Mouse (Mus musculus): ENCODE measurements around the gene Rdx. TPM values are rescaled to one million over a fixed set of nuclear protein-coding genes. Genes with fewer than 3 reads are reported as not detected.

Gene Rdx
- polyA plus RNA-seq, 1 experiment: 59.2 TPM

DNA sequence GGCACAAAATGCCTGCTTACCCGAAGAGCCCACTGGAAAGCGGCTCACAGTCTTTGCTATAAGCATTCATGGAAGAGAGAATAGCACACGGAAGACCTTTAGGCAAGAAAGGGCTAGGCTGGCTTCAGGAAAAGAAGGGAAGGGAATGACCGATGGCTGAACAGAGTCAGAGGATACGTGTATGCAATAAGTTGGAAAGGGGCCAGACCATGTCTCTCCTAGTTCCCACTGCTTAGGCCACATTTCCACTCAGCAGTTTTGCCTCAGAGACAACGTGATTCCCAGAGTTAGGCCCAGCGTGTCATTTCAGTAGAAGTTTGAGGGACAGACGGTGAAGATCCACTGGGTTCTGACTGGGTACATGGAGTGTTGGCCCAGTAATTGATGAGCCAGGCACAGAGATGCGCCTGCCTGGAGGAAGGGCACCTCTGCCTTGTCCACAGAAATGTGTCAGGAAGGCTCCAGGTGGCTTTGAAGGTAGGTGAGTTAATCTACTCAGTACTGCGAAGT lies 47.6 kb downstream of the Rdx start:
- no peak for DNase-seq (ENCODE audit: low read depth)
- no peak for TF ChIP-seq POLR2A (IDR thresholded peaks at IDR 0.05; ENCODE audit: borderline replicate concordance, extremely low read depth, insufficient read depth, insufficient read length, poor library complexity, severe bottlenecking)
- TF ChIP-seq CTCF (IDR thresholded peaks at IDR 0.05; ENCODE audit: borderline replicate concordance, extremely low read depth, insufficient read depth, insufficient read length): no peak

DNA sequence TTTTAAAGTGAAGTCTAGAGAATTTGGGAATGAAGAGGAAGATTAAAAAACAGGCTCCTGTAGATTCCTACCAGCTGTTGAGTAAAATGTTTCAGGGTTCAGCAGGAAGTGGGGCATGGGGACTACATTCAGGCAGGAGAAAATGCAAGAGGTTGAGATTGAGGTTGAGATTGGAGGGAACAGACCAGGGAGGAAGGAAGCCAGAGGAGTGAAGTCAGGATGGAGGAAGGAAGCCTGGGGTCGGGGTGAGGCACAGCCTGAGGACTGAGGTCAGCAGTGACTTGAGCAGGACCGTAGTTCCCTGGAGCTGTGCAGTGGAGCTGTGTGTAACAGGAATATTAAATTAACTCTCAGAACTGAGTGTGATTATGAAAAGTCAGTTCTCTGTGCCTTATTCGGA lies 48.7 kb downstream of the Rdx start:
- no peak for DNase-seq (ENCODE audit: low read depth)
- TF ChIP-seq CTCF (IDR thresholded peaks at IDR 0.05; ENCODE audit: borderline replicate concordance, extremely low read depth, insufficient read depth, insufficient read length): no peak
- TF ChIP-seq POLR2A (IDR thresholded peaks at IDR 0.05; ENCODE audit: borderline replicate concordance, extremely low read depth, insufficient read depth, insufficient read length, poor library complexity, severe bottlenecking): no peak

DNA sequence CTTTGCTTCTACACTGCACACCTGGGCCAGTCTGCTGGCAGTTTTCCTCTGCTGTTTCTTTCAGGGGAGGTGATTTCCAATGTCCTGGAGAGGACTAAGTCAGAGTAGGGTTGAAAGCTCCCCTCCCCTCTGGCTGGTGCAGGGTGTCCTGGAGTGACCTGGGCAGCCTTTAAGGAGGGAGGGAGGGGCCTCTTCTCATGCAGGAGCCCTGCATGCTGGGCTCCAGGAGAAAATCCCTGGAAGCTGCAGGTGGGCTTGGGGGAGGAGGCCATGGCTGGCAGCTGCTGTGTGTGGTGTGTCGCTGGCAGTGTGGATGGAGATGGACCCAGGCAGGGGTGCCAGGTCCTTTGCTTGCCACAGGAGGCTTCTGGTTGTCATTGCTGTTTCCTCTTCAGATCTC lies 50.4 kb downstream of the Rdx start:
- TF ChIP-seq CTCF (IDR thresholded peaks at IDR 0.05; ENCODE audit: borderline replicate concordance, extremely low read depth, insufficient read depth, insufficient read length) (no peak), POLR2A (IDR thresholded peaks at IDR 0.05; ENCODE audit: borderline replicate concordance, extremely low read depth, insufficient read depth, insufficient read length, poor library complexity, severe bottlenecking) (no peak)

DNA sequence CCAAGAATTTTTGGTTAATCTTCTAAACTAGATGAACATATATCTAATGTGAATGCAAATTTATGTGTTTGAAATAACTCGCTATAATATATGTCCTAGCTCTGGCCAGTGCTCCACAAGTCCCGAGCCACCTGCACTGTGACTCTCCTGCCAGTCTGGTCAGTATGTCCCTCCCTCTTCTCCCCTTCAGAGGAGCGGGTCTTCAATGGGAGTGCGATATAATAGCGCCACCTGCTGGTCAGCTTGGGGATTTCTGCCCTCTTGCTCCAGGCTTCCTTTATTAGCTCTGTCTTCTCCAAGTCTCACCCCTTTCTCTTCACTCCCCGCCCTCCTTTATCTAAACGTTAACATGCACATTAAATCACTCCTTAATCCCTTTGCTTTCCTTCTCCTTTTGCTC lies 51.6 kb downstream of the Rdx start:
- peak; percentile 90 for DNase-seq (ENCODE audit: low read depth)
- TF ChIP-seq POLR2A (IDR thresholded peaks at IDR 0.05; ENCODE audit: borderline replicate concordance, extremely low read depth, insufficient read depth, insufficient read length, poor library complexity, severe bottlenecking) (no peak), CTCF (IDR thresholded peaks at IDR 0.05; ENCODE audit: borderline replicate concordance, extremely low read depth, insufficient read depth, insufficient read length) (peak; percentile 98)

More for the DNA sequence above, 50.4 kb downstream of the Rdx start:
- DNase-seq (ENCODE audit: low read depth): no peak

DNA sequence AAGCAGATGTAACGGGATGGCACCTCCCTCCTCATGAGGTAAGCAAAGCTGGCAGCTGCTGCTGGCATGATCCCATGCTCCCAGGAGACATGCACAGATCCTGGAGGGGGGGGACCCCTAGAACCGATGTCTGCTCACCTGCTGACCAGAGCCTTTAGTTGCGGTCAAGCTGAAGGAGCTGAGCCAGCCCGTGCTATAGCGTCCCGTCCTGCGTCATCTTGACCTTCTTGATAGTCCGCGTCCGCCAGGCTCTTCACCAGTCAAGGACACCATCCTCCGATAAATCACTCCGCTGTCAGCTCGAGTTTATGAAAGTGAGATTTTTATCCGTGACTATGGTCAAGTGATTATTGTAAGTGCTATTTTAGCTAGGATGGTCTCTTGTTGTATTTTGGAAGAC lies 53.5 kb downstream of the Rdx start:
- DNase-seq (ENCODE audit: low read depth): no peak
- TF ChIP-seq POLR2A (IDR thresholded peaks at IDR 0.05; ENCODE audit: borderline replicate concordance, extremely low read depth, insufficient read depth, insufficient read length, poor library complexity, severe bottlenecking): no peak
- TF ChIP-seq CTCF (IDR thresholded peaks at IDR 0.05; ENCODE audit: borderline replicate concordance, extremely low read depth, insufficient read depth, insufficient read length): no peak

DNA sequence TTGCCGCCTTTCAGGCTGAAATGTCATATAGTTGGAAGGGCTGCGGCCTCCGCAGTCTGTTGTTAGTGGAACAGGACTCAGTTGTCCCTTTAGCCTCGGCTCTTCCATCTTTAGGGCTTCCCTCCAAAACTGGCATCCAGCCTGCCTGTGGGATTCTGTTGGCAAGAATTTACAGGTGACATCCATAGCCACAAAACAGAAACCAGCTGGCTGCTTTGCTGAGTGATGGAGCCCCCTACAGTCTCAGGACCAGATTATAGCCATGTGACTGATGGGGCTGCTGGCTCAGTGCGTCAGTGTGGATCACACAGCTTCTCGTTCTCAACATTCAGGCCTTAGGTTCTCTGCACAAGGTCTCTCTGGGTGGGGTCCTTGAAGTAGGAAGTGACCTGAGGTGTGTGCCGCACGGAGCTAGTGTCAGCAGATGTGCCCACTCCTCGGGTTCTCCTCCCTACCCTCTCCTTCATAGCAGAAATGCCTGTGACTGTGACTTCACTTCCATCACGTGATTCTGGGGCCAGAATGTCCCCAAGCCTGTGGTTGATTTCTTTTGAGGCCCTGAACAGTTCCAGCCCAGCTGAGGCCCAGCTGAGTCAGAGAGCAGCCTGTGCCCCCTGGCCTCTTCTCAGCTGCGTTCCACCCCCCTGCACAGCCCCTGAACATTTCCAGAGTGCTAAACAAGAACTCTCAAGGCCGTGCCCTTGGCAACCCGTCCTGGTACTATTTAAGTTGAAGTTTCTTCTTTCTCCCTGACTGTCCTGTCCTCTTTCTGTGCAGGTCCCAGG lies 55.3 kb downstream of the Rdx start:
- TF ChIP-seq CTCF (IDR thresholded peaks at IDR 0.05; ENCODE audit: borderline replicate concordance, extremely low read depth, insufficient read depth, insufficient read length) (no peak), POLR2A (IDR thresholded peaks at IDR 0.05; ENCODE audit: borderline replicate concordance, extremely low read depth, insufficient read depth, insufficient read length, poor library complexity, severe bottlenecking) (no peak)
- peak; percentile 59 for DNase-seq (ENCODE audit: low read depth)

DNA sequence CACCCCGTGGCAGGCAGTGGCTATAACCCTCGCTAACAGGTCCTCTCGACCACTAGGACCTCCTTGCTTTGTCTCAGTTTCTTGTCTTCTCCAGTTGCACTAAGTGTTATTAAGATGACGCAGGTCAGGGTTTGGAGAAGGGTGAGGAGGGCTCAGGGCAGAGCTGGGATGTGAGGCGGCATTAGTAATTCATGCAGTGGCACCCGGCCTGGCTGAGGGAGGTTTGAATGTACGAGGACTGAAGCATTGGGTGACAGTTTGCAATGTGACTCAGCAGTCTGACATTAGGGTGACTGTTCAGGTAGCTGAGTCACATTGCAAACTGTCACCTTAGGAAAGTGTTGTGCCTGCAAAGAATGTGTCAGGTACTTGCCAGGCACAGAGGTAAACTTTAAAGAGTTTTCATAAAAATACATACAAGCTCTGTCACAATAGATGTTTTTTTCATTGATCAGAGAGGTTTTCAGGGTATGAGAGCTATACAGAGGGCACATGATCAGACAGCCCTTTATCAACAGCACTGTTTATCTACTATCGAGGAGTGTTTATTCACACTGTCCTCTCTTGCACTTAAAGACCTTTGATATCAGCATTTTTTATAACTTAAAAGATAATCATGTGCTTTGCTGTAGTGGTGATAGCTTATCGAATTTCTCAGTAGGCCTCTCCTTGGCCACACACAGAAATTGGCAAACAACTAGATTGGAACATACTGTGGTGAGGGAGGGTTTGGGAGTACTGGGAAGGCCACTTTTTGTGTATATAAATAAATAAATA lies 56.7 kb downstream of the Rdx start:
- TF ChIP-seq CTCF (IDR thresholded peaks at IDR 0.05; ENCODE audit: borderline replicate concordance, extremely low read depth, insufficient read depth, insufficient read length): no peak
- no peak for TF ChIP-seq POLR2A (IDR thresholded peaks at IDR 0.05; ENCODE audit: borderline replicate concordance, extremely low read depth, insufficient read depth, insufficient read length, poor library complexity, severe bottlenecking)
- no peak for DNase-seq (ENCODE audit: low read depth)

DNA sequence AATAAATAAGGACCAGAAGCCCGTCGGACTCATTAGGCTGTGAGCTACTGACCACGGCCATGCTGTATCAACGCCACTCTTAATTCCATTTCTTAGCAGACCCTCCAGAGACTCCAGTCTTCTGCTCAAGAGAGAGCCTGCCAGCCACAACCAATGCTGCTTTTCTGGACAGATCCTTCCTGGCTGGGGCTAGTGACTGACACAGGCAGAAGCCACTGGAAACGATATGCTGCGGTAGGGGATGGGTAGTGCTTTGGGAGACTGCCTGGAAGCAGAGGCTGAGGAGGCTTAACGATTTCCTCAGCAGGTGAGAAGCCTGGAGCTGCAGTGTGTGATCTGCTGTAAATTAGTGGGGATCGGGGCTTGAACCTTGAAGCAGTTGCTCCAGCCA lies 57.2 kb downstream of the Rdx start:
- TF ChIP-seq CTCF (IDR thresholded peaks at IDR 0.05; ENCODE audit: borderline replicate concordance, extremely low read depth, insufficient read depth, insufficient read length): no peak
- no peak for TF ChIP-seq POLR2A (IDR thresholded peaks at IDR 0.05; ENCODE audit: borderline replicate concordance, extremely low read depth, insufficient read depth, insufficient read length, poor library complexity, severe bottlenecking)
- no peak for DNase-seq (ENCODE audit: low read depth)

DNA sequence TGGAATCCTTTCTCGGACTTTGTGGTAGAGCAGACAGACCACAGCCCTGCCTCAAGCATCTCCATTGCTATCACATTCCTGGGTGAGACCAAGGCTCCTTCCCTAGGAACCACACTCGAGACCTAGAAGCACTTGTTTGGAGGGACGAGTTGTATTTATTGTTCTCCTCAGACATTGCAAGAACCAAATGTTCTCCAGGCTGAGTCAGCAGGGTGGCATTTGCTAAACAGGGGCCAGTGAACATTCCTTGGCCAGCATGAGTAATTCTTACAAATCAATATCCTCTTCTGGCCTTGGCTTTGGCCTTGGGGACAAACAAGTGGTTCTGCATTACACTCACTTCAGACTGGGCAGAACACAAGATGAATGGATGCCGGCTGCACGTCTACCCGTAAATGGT lies 58.5 kb downstream of the Rdx start:
- no peak for DNase-seq (ENCODE audit: low read depth)
- TF ChIP-seq POLR2A (IDR thresholded peaks at IDR 0.05; ENCODE audit: borderline replicate concordance, extremely low read depth, insufficient read depth, insufficient read length, poor library complexity, severe bottlenecking) (no peak), CTCF (IDR thresholded peaks at IDR 0.05; ENCODE audit: borderline replicate concordance, extremely low read depth, insufficient read depth, insufficient read length) (no peak)

DNA sequence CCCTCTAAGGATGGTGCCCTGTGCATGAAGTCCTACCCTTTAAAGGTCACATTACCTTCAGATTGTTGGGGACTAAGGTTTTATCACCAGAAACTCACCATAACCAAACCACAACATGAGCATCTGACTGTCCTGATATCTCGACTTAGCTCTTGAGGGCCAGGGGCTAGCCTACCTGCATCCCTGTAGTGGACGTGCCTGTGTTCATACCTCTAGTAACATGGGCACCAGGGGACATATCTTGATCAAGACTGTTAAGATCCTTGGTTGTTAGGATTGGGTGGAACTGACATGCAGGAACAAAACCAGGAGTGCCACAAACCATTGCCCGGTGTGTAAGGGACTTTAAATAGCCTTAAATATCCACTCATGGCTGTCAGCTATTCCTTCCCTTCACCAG lies 60.2 kb downstream of the Rdx start:
- DNase-seq (ENCODE audit: low read depth): no peak

DNA sequence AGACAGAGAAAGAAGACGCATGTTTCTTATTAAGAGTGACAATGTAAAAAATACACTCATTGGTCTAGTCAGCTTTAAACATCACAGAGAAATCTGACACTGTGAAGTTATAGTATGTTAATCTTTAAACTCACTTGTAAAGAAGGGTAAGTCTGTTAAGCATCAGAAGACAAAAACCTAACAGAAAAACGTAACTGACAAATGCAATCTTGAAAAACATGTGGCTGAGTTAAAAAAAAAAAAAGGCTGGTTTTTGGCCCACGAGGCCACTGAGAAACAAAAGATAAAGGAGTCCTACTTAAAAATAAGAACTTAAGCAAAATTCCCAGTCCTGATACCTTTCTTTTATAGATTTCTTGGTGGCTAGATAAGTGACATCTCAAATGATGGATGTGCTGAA lies 63.8 kb downstream of the Rdx start:
- TF ChIP-seq CTCF (IDR thresholded peaks at IDR 0.05; ENCODE audit: borderline replicate concordance, extremely low read depth, insufficient read depth, insufficient read length): no peak
- TF ChIP-seq POLR2A (IDR thresholded peaks at IDR 0.05; ENCODE audit: borderline replicate concordance, extremely low read depth, insufficient read depth, insufficient read length, poor library complexity, severe bottlenecking): no peak

More for the DNA sequence above, 60.2 kb downstream of the Rdx start:
- TF ChIP-seq CTCF (IDR thresholded peaks at IDR 0.05; ENCODE audit: borderline replicate concordance, extremely low read depth, insufficient read depth, insufficient read length) (no peak), POLR2A (IDR thresholded peaks at IDR 0.05; ENCODE audit: borderline replicate concordance, extremely low read depth, insufficient read depth, insufficient read length, poor library complexity, severe bottlenecking) (no peak)

More for the DNA sequence above, 63.8 kb downstream of the Rdx start:
- no peak for DNase-seq (ENCODE audit: low read depth)

All from brain, embryonic 14.5 days (tissue).